Mouse (Mus musculus): ENCODE data around the gene Il4i1.

- TF ChIP-seq POLR2A (IDR thresholded peaks at IDR 0.05; ENCODE audit: control insufficient read depth, extremely low read depth, insufficient read depth, low read length, poor library complexity) (no peak), CTCF (IDR thresholded peaks at IDR 0.05; ENCODE audit: borderline replicate concordance, control insufficient read depth, extremely low read depth, insufficient read depth, low read length, poor library complexity) (no peak)
These were observed 74.0 kb downstream of the Il4i1 start for GRCm38 (mm10) chr7:44890180-44890579.
